Mouse (Mus musculus) embryonic facial prominence, embryonic 10.5 days (tissue): ENCODE results near the gene Lrp10. TPM values are rescaled to one million over a fixed set of nuclear protein-coding genes. Genes with fewer than 3 reads are reported as not detected.

Experiments used
- DNase-seq: peaks from one replicate; pipeline ENCODE4 v3.0.0-alpha.2; 2017; ENCODE audit warnings: low spot score
- H3K27ac ChIP-seq: fragments of 300-500 bp; sonication (generic); replicated peaks from 2 replicates; pipeline ENCODE4 v1.5.1; 2016; ENCODE audit warnings: mild to moderate bottlenecking
- H3K27me3 ChIP-seq: fragments of 300-500 bp; sonication (generic); replicated peaks from 2 replicates; pipeline ENCODE4 v1.6.1; 2016; ENCODE audit warnings: low read depth, mild to moderate bottlenecking; ENCODE audit not compliant: poor library complexity, severe bottlenecking
- H3K36me3 ChIP-seq: fragments of 300-500 bp; sonication (generic); replicated peaks from 2 replicates; pipeline ENCODE4 v1.6.1; 2016; ENCODE audit warnings: mild to moderate bottlenecking, moderate library complexity
- H3K4me1 ChIP-seq: fragments of 300-500 bp; sonication (generic); 2 replicates; pipeline ENCODE4 v1.6.1; 2016
- H3K4me3 ChIP-seq: fragments of 300-500 bp; sonication (generic); 2 replicates; pipeline ENCODE4 v1.5.1; 2016; ENCODE audit warnings: mild to moderate bottlenecking, moderate library complexity
- H3K9me3 ChIP-seq: fragments of 300-500 bp; sonication (generic); 2 replicates; pipeline ENCODE4 v1.6.1; 2016; ENCODE audit warnings: mild to moderate bottlenecking
- WGBS: fragments of 180-500 bp; shearing (Covaris S2); methylation state at CpG from one replicate; pipeline ENCODE4 v1.1.7; 2016; 5-methylcytosine and 5-hydroxymethylcytosine counted together
- polyA plus RNA-seq: library from polyadenylated mRNA; unstranded; fragments of >200 nt; fragmentation: Nextera tagmentation; extraction: Ambion mirVana; gene quantifications from 2 replicates; pipeline ENCODE4 v1.2.1, GENCODE M21; 2016

The Lrp10 gene
- polyA plus RNA-seq, 1 experiment from 2014 or later = 23.2 TPM

- no peak overlapping the region for H3K4me3 ChIP-seq
- H3K27ac ChIP-seq = no peak overlapping the region
- peaks cover 63% of the 10 kb centered on the region for H3K36me3 ChIP-seq
- peaks cover 9% of the 10 kb centered on the region; the same call in 1 of the 2 replicates for H3K27me3 ChIP-seq
- WGBS = 92% methylated on average over 14 of the region's 14 CpGs
- H3K4me1 ChIP-seq = peaks cover 47% of the 10 kb centered on the region
- H3K9me3 ChIP-seq = no peaks in the 10 kb centered on the region
- no peak for DNase-seq
These were observed 23.4 kb upstream of the Lrp10 start for GRCm38 (mm10) chr14:54440538-54440937.

GRCm38 (mm10) chr14:54441365-54441764 lies 22.6 kb upstream of the Lrp10 start:
- peaks cover 16% of the 10 kb centered on the region; the same call in 1 of the 2 replicates for H3K27me3 ChIP-seq
- no peak overlapping the region for H3K4me3 ChIP-seq
- 74% methylated on average over 4 of the region's 4 CpGs for WGBS
- DNase-seq = no peak
- H3K27ac ChIP-seq = 0 out of 2 replicates have a peak overlapping the region, but pooled peaks have one; percentile 19
- H3K9me3 ChIP-seq = no peaks in the 10 kb centered on the region
- H3K4me1 ChIP-seq = peaks cover 47% of the 10 kb centered on the region
- H3K36me3 ChIP-seq = peaks cover 55% of the 10 kb centered on the region

DNA sequence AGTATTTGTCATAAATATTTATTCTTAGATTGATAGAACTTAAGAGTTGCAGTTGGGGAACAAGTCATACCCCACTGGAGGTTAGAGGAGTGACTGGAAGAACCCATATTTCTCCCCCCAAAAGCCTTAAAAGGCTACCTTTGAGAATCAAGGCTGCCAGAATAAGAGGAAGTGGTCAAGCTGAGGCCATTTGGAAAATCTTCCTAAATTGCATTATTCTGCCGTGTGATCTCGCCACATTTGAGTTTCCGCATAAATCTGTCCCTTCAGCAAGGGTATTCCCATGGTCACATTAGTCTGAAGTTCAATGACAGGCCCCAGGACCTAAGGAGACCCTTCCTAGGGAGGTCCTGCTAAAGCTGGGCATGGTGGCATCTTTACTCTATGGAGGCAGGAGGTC lies 21.4 kb upstream of the Lrp10 start:
- no peak for DNase-seq
- H3K36me3 ChIP-seq = peaks cover 43% of the 10 kb centered on the region
- no peak overlapping the region; the same call in 1 of the 2 replicates for H3K4me3 ChIP-seq
- WGBS = 88% methylated on average over 3 of the region's 3 CpGs
- no peaks in the 10 kb centered on the region for H3K9me3 ChIP-seq
- H3K27me3 ChIP-seq = peaks cover 16% of the 10 kb centered on the region; the same call in 1 of the 2 replicates
- peaks cover 47% of the 10 kb centered on the region for H3K4me1 ChIP-seq
- H3K27ac ChIP-seq = 0 out of 2 replicates have a peak overlapping the region, but pooled peaks have one; percentile 82

- peaks cover 16% of the 10 kb centered on the region; the same call in 1 of the 2 replicates for H3K27me3 ChIP-seq
- H3K4me3 ChIP-seq = peak overlapping the region; percentile 30
- WGBS = 14% methylated on average over 3 of the region's 3 CpGs
- peaks cover 47% of the 10 kb centered on the region for H3K4me1 ChIP-seq
- H3K27ac ChIP-seq = peak overlapping the region; percentile 82
- no peaks in the 10 kb centered on the region for H3K9me3 ChIP-seq
- DNase-seq = peak; percentile 74
- peaks cover 36% of the 10 kb centered on the region for H3K36me3 ChIP-seq
These were observed 20.7 kb upstream of the Lrp10 start for GRCm38 (mm10) chr14:54443196-54443595.

GRCm38 (mm10) chr14:54443712-54444618 lies 20.0 kb upstream of the Lrp10 start:
- peak; percentile 42 for DNase-seq
- Histone ChIP-seq H3K4me3 (peak overlapping the region; percentile 30; the same call in 1 of the 2 replicates), H3K9me3 (no peaks in the 10 kb centered on the region), H3K27me3 (peaks cover 16% of the 10 kb centered on the region; the same call in 1 of the 2 replicates), H3K36me3 (peaks cover 29% of the 10 kb centered on the region), H3K27ac (peak overlapping the region; percentile 82), H3K4me1 (peaks cover 50% of the 10 kb centered on the region)
- 54% methylated on average over 15 of the region's 15 CpGs for WGBS

GRCm38 (mm10) chr14:54445476-54445875 lies 18.5 kb upstream of the Lrp10 start:
- H3K36me3 ChIP-seq = peaks cover 14% of the 10 kb centered on the region
- 60% methylated on average over 3 of the region's 3 CpGs for WGBS

GRCm38 (mm10) chr14:54453566-54453965 lies 10.4 kb upstream of the Lrp10 start:
- Histone ChIP-seq H3K27me3 (no peaks in the 10 kb centered on the region; the same call in 1 of the 2 replicates), H3K27ac (no peak overlapping the region), H3K4me1 (peaks cover 8% of the 10 kb centered on the region), H3K9me3 (no peaks in the 10 kb centered on the region), H3K4me3 (no peak overlapping the region), H3K36me3 (no peaks in the 10 kb centered on the region)
- 88% methylated on average over 9 of the region's 9 CpGs for WGBS
- DNase-seq = no peak

More at GRCm38 (mm10) chr14:54445476-54445875, 18.5 kb upstream of the Lrp10 start:
- Histone ChIP-seq H3K9me3 (no peaks in the 10 kb centered on the region), H3K27ac (no peak overlapping the region), H3K4me1 (peaks cover 42% of the 10 kb centered on the region), H3K27me3 (peaks cover 16% of the 10 kb centered on the region; the same call in 1 of the 2 replicates), H3K4me3 (no peak overlapping the region)
- DNase-seq = no peak

- no peak overlapping the region for H3K27ac ChIP-seq
- H3K27me3 ChIP-seq = no peaks in the 10 kb centered on the region; the same call in 1 of the 2 replicates
- no peaks in the 10 kb centered on the region for H3K4me1 ChIP-seq
- no peaks in the 10 kb centered on the region for H3K36me3 ChIP-seq
- H3K9me3 ChIP-seq = no peaks in the 10 kb centered on the region
- H3K4me3 ChIP-seq = no peak overlapping the region
- no peak for DNase-seq
- WGBS = 87% methylated on average over 11 of the region's 11 CpGs
These were observed 9.0 kb upstream of the Lrp10 start for GRCm38 (mm10) chr14:54454669-54455528.

DNA sequence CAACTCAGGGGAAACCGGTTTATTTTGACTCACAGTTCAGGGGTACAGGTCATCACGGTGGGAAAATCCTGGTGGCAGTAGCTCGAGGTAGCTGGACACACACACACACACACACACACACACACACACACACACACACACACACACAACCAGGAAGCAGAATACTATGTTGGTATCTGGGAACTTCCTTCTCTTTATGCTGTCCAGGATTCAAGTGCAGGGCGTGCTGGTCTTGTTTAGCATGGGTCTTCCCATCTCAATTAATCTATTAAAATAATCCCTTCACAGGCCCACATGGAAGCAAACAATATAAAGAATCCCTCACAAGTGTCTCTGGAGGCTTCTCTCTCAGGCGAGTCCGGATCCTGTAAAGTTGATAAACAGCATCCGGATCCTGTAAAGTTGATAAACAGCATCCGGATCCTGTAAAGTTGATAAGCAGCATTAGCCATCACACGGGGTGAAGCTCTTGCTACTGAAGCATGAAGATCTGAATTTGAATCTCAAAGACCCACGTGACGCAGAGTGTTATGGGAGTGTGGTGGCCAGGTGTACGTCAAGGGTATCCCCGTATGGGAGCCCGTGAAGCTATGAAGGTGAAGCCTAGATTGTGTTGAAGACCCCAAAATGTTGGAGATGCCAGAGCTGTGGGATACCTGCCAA lies 5.9 kb upstream of the Lrp10 start:
- Histone ChIP-seq H3K36me3 (no peaks in the 10 kb centered on the region), H3K4me3 (no peak overlapping the region), H3K27me3 (no peaks in the 10 kb centered on the region), H3K27ac (no peak overlapping the region), H3K9me3 (no peaks in the 10 kb centered on the region), H3K4me1 (no peaks in the 10 kb centered on the region)
- DNase-seq = no peak
- WGBS = 89% methylated on average over 14 of the region's 14 CpGs

- WGBS = 79% methylated on average over 4 of the region's 4 CpGs
- no peak for DNase-seq
- Histone ChIP-seq H3K36me3 (no peaks in the 10 kb centered on the region; the same call in none of the 2 replicates), H3K9me3 (no peaks in the 10 kb centered on the region), H3K4me1 (peaks cover 11% of the 10 kb centered on the region), H3K27ac (no peak overlapping the region), H3K4me3 (no peak overlapping the region), H3K27me3 (no peaks in the 10 kb centered on the region)
These were observed 1.8 kb upstream of the Lrp10 start for GRCm38 (mm10) chr14:54462146-54462545.

DNA sequence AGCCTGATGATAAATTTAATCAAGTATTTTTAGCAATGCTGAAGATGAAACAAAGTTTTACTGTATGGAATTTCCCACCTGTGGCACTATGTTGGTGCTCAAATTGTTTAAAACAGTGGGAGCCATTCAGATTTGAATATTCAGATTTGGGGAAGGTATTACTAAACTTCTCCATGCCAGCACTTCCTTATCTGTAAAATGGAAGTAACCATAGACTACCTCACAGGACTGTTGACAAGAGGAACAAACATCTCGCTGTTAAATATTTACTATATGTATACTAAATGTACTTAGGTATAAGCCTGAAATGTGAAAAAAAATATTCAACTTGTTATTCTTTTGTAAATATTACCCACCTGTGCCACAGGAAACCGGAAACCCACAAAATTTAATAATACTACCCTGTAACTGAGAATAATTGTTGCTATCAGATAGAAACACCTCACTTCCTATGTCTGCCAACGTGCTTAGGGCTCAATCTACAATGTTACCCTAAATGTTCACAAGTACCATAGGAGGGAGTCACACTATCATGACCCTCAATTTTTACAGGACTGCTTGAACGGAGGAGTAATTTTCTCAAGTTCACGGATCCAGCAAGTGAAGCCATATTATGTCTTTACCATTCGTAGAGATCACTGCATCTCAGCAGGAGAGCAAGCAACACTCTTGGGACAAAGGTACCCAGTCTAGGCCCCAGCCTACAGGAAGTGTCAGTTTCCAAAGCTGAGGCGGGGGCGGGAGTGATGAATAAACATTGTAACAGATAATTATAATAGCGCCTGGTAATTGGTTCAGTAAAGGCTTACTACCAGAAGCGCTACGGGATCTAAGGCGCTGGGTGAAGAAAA lies 604 bp upstream of the Lrp10 start:
- 14% methylated on average over 12 of the region's 12 CpGs for WGBS
- H3K9me3 ChIP-seq = no peaks in the 10 kb centered on the region
- peak overlapping the region; percentile 85 for H3K27ac ChIP-seq
- H3K27me3 ChIP-seq = no peaks in the 10 kb centered on the region
- peaks cover 12% of the 10 kb centered on the region for H3K36me3 ChIP-seq
- DNase-seq = no peak
- peak overlapping the region; percentile 91 for H3K4me3 ChIP-seq
- H3K4me1 ChIP-seq = peaks cover 18% of the 10 kb centered on the region
